Mouse (Mus musculus) heart, postnatal 10 days (tissue): ENCODE data around the gene Tmem115. TPM values are rescaled to one million over a fixed set of nuclear protein-coding genes. Genes with fewer than 3 reads are reported as not detected.

Experiments used
- DNase-seq, 2 experiments: peaks; one replicate each; pipeline ENCODE4 v3.0.0; 2021
- intact Hi-C: fragments of 180-260 bp; cut with DNase I; formaldehyde crosslinking; loops from one replicate; pipeline ENCODE4 v1.15.1; 2025
- total RNA-seq, 2 experiments: library from RNA; stranded (reverse); gene quantifications; 2 replicates each; pipeline ENCODE4 v1.2.3; 2021

Gene Tmem115
- 10 to 100 TPM; 25.0 to 26.5 TPM for total RNA-seq

GRCm38 (mm10) chr9:107533791-107534407 lies at the start of gene Tmem115:
Gene Tmem115 (plus strand): TSS chr9:107533945.
- intact Hi-C loops, result no loop called here
- peak; percentile 95 for DNase-seq

- DNase-seq, result no peak
These were observed 49.4 kb upstream of the Tmem115 start for GRCm38 (mm10) chr9:107484302-107484701.

GRCm38 (mm10) chr9:107484766-107485165 lies 49.0 kb upstream of the Tmem115 start:
- DNase-seq, result no peak
- intact Hi-C loops, result no loop called here

More at GRCm38 (mm10) chr9:107484302-107484701, 49.4 kb upstream of the Tmem115 start:
- intact Hi-C loops, result no loop called here

- intact Hi-C loops, result no loop called here
- no peak for DNase-seq
These were observed 47.7 kb upstream of the Tmem115 start for GRCm38 (mm10) chr9:107486086-107486485.

GRCm38 (mm10) chr9:107486507-107487225 lies 47.1 kb upstream of the Tmem115 start:
- peak; percentile 56 to 72 for DNase-seq
- intact Hi-C loops, result no loop called here

GRCm38 (mm10) chr9:107490146-107490545 lies 43.6 kb upstream of the Tmem115 start:
- intact Hi-C loops, result no loop called here

GRCm38 (mm10) chr9:107490625-107491024 lies 43.1 kb upstream of the Tmem115 start:
- intact Hi-C loops, result no loop called here
- no peak for DNase-seq

More at GRCm38 (mm10) chr9:107490146-107490545, 43.6 kb upstream of the Tmem115 start:
- DNase-seq, result no peak

GRCm38 (mm10) chr9:107493511-107493910 lies 40.2 kb upstream of the Tmem115 start:
- intact Hi-C loops, result no loop called here
- DNase-seq, result no peak

- DNase-seq, result no peak
- intact Hi-C loops, result no loop called here
These were observed 39.5 kb upstream of the Tmem115 start for GRCm38 (mm10) chr9:107494238-107494637.

- no peak for DNase-seq
- intact Hi-C loops, result no loop called here
These were observed 37.4 kb upstream of the Tmem115 start for GRCm38 (mm10) chr9:107496359-107496758.

GRCm38 (mm10) chr9:107500708-107501286 lies 32.9 kb upstream of the Tmem115 start:
- intact Hi-C loops, result no loop called here
- DNase-seq, result peak in 1 of 2 experiments; percentile 26

- DNase-seq, result no peak
- intact Hi-C loops, result no loop called here
These were observed 31.5 kb upstream of the Tmem115 start for GRCm38 (mm10) chr9:107502131-107502846.

- intact Hi-C loops, result no loop called here
- DNase-seq, result no peak
These were observed 28.8 kb upstream of the Tmem115 start for GRCm38 (mm10) chr9:107504662-107505537.

- no peak for DNase-seq
- intact Hi-C loops, result no loop called here
These were observed 25.5 kb upstream of the Tmem115 start for GRCm38 (mm10) chr9:107508266-107508665.

- DNase-seq, result no peak
- intact Hi-C loops, result loop anchor here (10.0 kb wide), 1 partner anchor 606 kb away; no protein-coding TSS in a partner anchor
These were observed 23.2 kb upstream of the Tmem115 start for GRCm38 (mm10) chr9:107510384-107511100.

GRCm38 (mm10) chr9:107511436-107511835 lies 22.3 kb upstream of the Tmem115 start:
- intact Hi-C loops, result loop anchor here (10.0 kb wide), 1 partner anchor 607 kb away; no protein-coding TSS in a partner anchor

GRCm38 (mm10) chr9:107512326-107512725 lies 21.4 kb upstream of the Tmem115 start:
- no peak for DNase-seq
- intact Hi-C loops, result loop anchor here (10.0 kb wide), 1 partner anchor 608 kb away; no protein-coding TSS in a partner anchor

More at GRCm38 (mm10) chr9:107511436-107511835, 22.3 kb upstream of the Tmem115 start:
- no peak for DNase-seq

- peak; percentile 82 to 92 for DNase-seq
- intact Hi-C loops, result loop anchor here (1.0 to 10.0 kb wide), 4 partner anchors 148 to 610 kb away; no protein-coding TSS in a partner anchor
These were observed 19.3 kb upstream of the Tmem115 start for GRCm38 (mm10) chr9:107514303-107514955.

GRCm38 (mm10) chr9:107520331-107520730 lies 13.4 kb upstream of the Tmem115 start:
- intact Hi-C loops, result no loop called here
- DNase-seq, result no peak
